Mouse (Mus musculus): Measurements from ENCODE around the gene Clcnka. TPM values are rescaled to one million over a fixed set of nuclear protein-coding genes. Genes with fewer than 3 reads are reported as not detected.

The Clcnka gene
- polyA plus RNA-seq, 1 experiment from 2014 or later = not detected

DNA sequence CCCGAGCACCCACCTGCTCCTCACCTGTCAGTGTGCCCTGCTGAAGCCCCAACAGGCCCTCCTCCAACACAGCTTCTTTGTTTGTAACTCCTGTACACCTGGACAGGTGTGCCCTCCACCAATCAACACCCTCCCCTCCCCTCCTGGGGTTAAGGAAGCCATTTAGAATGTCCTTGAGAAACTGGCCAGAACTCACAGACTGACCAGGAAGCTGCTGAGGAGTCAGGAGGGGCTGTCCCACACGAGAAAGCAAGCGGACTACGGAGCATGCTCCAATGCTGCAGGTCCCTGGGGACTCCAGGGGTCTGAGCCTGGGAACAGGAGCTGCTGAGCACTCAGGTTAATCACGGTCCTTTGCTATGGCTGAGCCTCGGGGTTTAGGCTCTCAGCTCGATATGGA is 17.4 kb upstream of the Clcnka start, which contains the start of gene Clcnkb:
Gene Clcnkb (minus strand): TSS at position 91 of the 400 bp plus-strand sequence.
- Histone ChIP-seq H3K27me3 (replicated peaks; ENCODE audit: control insufficient read depth, insufficient read depth, low read length) (no peaks in the 10 kb centered on the region), H3K4me2 (replicated peaks; ENCODE audit: low read depth) (no peak within 1 kb of the TSS), H3K4me1 (replicated peaks; ENCODE audit: control insufficient read depth, insufficient read depth, low read length) (no peaks in the 10 kb centered on the region; the same call in 1 of the 2 replicates), H3K9me3 (ENCODE audit: control insufficient read depth) (no peaks in the 10 kb centered on the region), H3K4me3 (ENCODE audit: low read depth, low read length) (no peak within 1 kb of the TSS), H3K9ac (ENCODE audit: low read depth, low read length) (no peak within 1 kb of the TSS), H3K27ac (ENCODE audit: low read depth, low read length) (no peak within 1 kb of the TSS), H3K36me3 (ENCODE audit: control insufficient read depth, insufficient read depth) (no peaks in the 10 kb centered on the region)
- ATAC-seq = no peak
- TF ChIP-seq CTCF (IDR thresholded peaks at IDR 0.05; ENCODE audit: low read depth) = no peak
- 65% methylated on average over 7 of the region's 7 CpGs for WGBS

DNA sequence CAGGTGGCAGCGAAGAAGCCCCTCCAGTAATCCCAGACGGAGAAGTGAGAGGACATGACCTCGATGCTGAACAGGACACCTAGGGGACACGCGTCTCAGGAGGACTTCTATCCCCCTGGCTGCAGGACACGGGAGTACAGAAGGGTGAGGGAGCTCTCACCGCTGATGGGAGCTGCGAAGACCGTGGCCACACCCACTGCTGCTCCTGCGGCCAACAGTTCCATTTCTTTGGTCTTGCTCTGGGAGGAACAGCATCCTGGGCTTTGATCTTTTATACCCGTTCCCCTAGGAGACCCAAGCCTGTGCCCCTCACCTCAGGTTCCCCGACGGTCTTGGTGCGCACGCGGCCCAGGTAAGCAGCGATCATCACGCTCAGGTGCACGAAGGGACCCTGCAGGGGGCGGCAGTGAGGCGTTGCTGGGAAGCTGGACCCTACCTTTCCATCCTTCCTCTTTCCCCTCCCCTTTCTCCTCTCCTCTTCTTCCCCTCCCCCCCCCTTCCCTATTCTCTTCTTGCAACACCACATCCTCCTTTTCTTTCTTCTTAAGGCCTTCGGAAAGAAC is 13.0 kb upstream of the Clcnka start:
- Histone ChIP-seq H3K27me3 (replicated peaks; ENCODE audit: control insufficient read depth, insufficient read depth, low read length) (no peaks in the 10 kb centered on the region), H3K4me1 (replicated peaks; ENCODE audit: control insufficient read depth, insufficient read depth, low read length) (no peaks in the 10 kb centered on the region), H3K27ac (ENCODE audit: low read depth, low read length) (no peak overlapping the region), H3K9me3 (ENCODE audit: control insufficient read depth) (no peaks in the 10 kb centered on the region), H3K9ac (ENCODE audit: low read depth, low read length) (no peak overlapping the region), H3K36me3 (ENCODE audit: control insufficient read depth, insufficient read depth) (no peaks in the 10 kb centered on the region), H3K4me2 (replicated peaks; ENCODE audit: low read depth) (no peak overlapping the region), H3K4me3 (ENCODE audit: low read depth, low read length) (no peak overlapping the region)
- ATAC-seq = no peak
- 23% methylated on average over 22 of the region's 22 CpGs for WGBS
- TF ChIP-seq CTCF (IDR thresholded peaks at IDR 0.05; ENCODE audit: low read depth) = peak; percentile 57

DNA sequence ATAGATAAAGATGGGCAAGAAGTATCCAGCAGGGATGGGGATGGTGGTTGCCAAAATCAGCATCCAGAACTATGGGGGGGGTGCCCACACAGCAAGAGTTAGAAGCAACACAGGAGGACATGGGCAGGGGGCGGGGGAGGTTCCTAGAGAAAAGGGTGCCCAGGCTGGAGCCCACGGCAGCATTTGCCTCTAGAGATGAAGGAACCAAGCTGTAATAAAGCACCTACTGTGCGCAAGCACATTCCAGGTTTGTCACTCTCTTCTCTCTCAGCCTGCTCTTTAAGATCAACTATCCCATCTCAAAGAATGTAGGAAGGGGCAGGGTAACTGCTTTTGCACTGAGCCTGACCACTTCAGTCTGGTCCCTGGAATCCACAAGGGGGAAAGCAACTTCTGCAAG is 10.1 kb upstream of the Clcnka start:
- H3K27ac ChIP-seq (ENCODE audit: low read depth, low read length) = no peak overlapping the region
- no peaks in the 10 kb centered on the region for H3K36me3 ChIP-seq (ENCODE audit: control insufficient read depth, insufficient read depth)
- H3K4me3 ChIP-seq (ENCODE audit: low read depth, low read length) = no peak overlapping the region
- H3K9me3 ChIP-seq (ENCODE audit: control insufficient read depth) = no peaks in the 10 kb centered on the region
- 89% methylated on average over 3 of the region's 3 CpGs for WGBS
- H3K4me2 ChIP-seq (replicated peaks; ENCODE audit: low read depth) = no peak overlapping the region
- H3K4me1 ChIP-seq (replicated peaks; ENCODE audit: control insufficient read depth, insufficient read depth, low read length) = no peaks in the 10 kb centered on the region
- TF ChIP-seq CTCF (IDR thresholded peaks at IDR 0.05; ENCODE audit: low read depth) = no peak
- H3K27me3 ChIP-seq (replicated peaks; ENCODE audit: control insufficient read depth, insufficient read depth, low read length) = no peaks in the 10 kb centered on the region
- ATAC-seq = no peak
- H3K9ac ChIP-seq (ENCODE audit: low read depth, low read length) = no peak overlapping the region

DNA sequence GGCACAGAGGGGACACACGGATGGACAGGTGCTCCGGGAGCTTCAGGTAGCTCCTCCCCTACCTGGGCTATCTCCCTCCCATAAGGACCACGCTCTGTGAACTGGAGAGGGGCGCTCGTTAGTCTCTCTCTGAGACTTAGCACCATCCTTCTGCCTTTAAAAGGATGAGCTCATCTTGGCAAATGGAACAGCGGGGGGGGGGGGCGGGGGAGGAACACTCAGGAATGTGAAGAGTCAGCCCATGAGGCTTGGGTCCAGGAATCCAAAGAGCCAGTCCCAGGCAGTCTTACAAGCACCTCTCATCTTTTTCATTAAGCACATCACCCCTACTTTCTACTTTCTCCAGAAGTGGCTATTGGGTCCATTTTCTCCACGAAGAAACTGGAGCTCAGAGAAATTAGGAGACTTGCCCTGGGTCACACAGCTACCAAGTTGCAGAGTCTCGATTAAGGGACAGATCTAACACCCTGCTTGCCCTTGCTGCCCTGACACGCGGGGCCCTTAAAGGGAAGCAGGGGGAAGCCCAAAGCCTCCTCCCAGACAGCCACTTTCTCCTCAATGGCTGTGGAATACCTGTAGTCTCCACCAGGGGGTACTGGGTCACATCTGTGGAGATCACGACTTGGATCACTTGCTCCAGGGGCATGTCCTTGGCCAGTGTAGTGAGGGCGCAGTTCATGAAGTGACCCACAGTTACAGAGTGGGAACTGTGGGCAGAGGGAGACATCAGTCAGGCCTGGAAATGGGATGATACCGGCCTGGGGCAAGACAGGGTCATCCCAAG is 8.2 kb upstream of the Clcnka start:
- TF ChIP-seq CTCF (IDR thresholded peaks at IDR 0.05; ENCODE audit: low read depth) = peak; percentile 89
- H3K4me3 ChIP-seq (ENCODE audit: low read depth, low read length) = no peak overlapping the region
- H3K27me3 ChIP-seq (replicated peaks; ENCODE audit: control insufficient read depth, insufficient read depth, low read length) = no peaks in the 10 kb centered on the region
- H3K4me2 ChIP-seq (replicated peaks; ENCODE audit: low read depth) = no peak overlapping the region
- 41% methylated on average over 14 of the region's 14 CpGs for WGBS
- no peak overlapping the region for H3K9ac ChIP-seq (ENCODE audit: low read depth, low read length)
- ATAC-seq = peak; percentile 29; the same call in 1 of the 2 replicates
- no peaks in the 10 kb centered on the region for H3K36me3 ChIP-seq (ENCODE audit: control insufficient read depth, insufficient read depth)
- H3K4me1 ChIP-seq (replicated peaks; ENCODE audit: control insufficient read depth, insufficient read depth, low read length) = no peaks in the 10 kb centered on the region
- no peaks in the 10 kb centered on the region for H3K9me3 ChIP-seq (ENCODE audit: control insufficient read depth)
- no peak overlapping the region for H3K27ac ChIP-seq (ENCODE audit: low read depth, low read length)

DNA sequence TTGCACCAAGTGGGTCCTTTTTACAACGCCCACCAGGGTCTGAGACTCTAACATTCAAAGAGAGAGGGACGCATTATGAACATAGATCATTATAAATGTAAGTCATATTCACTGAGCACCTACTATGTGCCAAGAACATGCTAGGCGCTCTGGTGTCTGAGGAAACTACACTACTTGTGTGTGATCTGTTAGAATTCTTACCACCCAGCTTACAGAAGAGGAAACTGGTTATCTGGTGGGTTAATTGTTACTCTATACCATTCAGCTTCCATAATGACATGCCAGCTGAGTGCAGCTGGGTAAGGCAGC is 6.7 kb upstream of the Clcnka start:
- H3K4me2 ChIP-seq (replicated peaks; ENCODE audit: low read depth) = no peak overlapping the region
- no peaks in the 10 kb centered on the region for H3K27me3 ChIP-seq (replicated peaks; ENCODE audit: control insufficient read depth, insufficient read depth, low read length)
- no peaks in the 10 kb centered on the region for H3K4me1 ChIP-seq (replicated peaks; ENCODE audit: control insufficient read depth, insufficient read depth, low read length)
- H3K9ac ChIP-seq (ENCODE audit: low read depth, low read length) = no peak overlapping the region
- WGBS = 80% methylated on average over 3 of the region's 3 CpGs
- H3K4me3 ChIP-seq (ENCODE audit: low read depth, low read length) = no peak overlapping the region
- TF ChIP-seq CTCF (IDR thresholded peaks at IDR 0.05; ENCODE audit: low read depth) = no peak
- H3K27ac ChIP-seq (ENCODE audit: low read depth, low read length) = no peak overlapping the region
- ATAC-seq = no peak
- no peaks in the 10 kb centered on the region for H3K9me3 ChIP-seq (ENCODE audit: control insufficient read depth)
- no peaks in the 10 kb centered on the region for H3K36me3 ChIP-seq (ENCODE audit: control insufficient read depth, insufficient read depth)

DNA sequence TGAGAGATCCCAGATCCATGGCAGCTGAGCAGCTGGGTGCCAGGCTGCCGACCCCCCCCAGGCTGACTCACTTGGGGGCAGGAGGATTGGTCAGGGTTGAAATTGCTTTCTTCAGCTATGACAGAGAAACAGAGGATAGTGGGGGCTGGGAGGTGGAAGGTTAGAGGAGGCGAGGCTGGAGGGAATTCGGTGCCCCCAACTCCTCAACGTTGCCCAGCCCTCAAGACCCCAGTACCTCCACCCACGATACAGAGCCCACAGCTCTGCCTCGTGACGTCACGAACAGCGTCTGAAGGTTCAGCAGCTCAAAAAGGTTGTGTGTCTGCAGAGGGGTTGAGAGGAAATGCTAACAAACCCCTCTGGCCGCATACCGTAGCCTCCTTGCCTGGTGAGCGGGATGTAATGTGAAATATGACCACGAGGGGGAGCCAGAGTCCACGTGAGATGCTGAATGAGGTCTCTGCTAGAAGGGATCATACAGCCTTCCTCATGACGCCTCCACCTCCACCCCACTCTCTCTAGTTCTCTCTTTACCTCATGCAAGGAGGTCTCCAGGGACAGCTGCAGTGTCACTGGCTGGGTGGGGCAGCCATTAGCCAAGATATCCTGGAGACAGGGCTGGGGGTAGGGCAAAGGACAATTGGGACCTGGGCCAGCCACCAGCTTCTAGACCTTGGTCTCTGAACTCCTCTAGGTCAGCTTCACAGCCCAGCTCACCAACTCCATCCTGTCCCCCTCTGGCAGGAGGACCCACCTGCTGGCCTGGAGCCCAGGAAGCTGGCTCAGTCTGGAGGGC is 6.2 kb upstream of the Clcnka start:
- peak; percentile 99 for TF ChIP-seq CTCF (IDR thresholded peaks at IDR 0.05; ENCODE audit: low read depth)
- 14% methylated on average over 15 of the region's 15 CpGs for WGBS
- Histone ChIP-seq H3K9me3 (ENCODE audit: control insufficient read depth) (no peaks in the 10 kb centered on the region), H3K27me3 (replicated peaks; ENCODE audit: control insufficient read depth, insufficient read depth, low read length) (no peaks in the 10 kb centered on the region), H3K9ac (ENCODE audit: low read depth, low read length) (no peak overlapping the region), H3K36me3 (ENCODE audit: control insufficient read depth, insufficient read depth) (no peaks in the 10 kb centered on the region), H3K4me3 (ENCODE audit: low read depth, low read length) (0 out of 2 replicates have a peak overlapping the region, but pooled peaks have one; percentile 1), H3K27ac (ENCODE audit: low read depth, low read length) (no peak overlapping the region), H3K4me2 (replicated peaks; ENCODE audit: low read depth) (peak overlapping the region; percentile 39), H3K4me1 (replicated peaks; ENCODE audit: control insufficient read depth, insufficient read depth, low read length) (no peaks in the 10 kb centered on the region)
- ATAC-seq = peak; percentile 62
